Mouse (Mus musculus) right cerebral cortex, postnatal 4 days (tissue): ENCODE measurements around the gene Cep83.

ENCODE experiments used
- DNase-seq: peaks from one replicate; pipeline ENCODE4 v3.0.0-alpha.2; 2022

Cep83 gene

DNA sequence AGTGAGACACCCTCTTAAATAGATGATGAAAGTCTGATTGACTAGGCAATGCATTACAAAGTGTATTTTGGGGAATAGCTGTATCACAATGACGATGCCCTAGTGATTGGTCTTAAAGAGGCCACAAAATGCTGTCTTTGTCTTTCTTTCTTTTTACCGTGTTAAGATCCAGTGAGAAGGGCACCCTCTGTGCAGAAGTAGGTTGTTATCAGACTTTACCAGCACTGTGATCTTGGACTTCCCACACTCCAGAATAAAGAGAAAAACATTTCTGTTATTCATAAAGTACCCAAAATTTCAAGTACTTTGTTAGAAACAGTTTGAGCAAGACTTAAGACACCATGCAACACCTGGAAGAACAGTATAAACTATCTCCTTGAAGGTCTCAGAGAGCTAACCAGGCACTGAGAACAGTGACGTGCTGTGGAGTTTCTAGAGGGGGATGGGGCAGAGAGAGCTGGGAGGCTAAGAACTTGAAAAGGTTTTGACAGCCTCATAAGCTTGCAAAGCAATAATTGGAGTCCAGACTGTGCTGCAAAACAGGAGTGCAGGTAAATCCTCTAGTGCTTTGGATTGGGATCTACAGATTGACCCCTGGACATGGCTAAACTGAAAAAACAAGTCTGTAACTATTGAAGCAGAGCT, 92.3 kb downstream of the Cep83 start:
- DNase-seq, result no peak

DNA sequence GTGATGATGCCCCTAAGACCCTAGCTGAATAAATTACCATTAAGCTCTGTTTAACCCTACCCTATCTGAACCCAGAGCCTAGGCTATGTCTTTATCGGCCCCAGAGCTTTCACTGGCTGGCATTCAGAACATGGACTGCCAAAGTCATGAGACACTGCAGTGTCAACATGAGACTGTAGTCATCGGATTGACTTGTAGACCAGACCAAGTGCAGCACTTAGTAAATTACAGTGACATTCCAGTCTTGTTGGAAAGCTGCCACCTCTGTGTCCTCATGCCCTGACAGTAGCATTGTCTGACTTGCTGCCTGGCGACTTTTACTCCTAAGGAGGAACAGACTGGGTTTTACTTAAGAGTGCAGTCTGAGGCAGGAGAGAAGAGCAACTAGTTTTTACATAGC, 100.8 kb downstream of the Cep83 start:
- no peak for DNase-seq

DNA sequence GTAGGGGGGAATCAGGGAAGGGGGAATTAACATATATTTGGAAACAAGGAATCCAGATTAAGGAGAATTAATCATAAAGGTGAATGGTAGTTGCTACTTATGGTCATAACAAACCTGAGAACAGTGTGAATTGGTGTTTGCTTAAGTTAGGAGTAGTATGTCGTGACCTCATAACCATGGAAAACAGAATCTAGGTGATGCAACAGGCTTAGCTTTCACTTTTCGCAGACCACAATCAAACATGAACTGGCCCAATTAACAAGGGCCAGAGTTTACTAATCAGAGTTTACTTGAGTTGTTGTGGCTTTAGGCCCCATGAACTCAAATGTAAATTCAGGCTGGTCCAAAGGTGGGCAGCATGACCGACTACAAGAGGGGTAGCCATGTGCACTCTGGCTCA, 105.5 kb downstream of the Cep83 start:
- DNase-seq, result no peak

- no peak for DNase-seq
Observed at GRCm38 (mm10) chr10:94794666-94795244, 106.3 kb downstream of the Cep83 start.

DNA sequence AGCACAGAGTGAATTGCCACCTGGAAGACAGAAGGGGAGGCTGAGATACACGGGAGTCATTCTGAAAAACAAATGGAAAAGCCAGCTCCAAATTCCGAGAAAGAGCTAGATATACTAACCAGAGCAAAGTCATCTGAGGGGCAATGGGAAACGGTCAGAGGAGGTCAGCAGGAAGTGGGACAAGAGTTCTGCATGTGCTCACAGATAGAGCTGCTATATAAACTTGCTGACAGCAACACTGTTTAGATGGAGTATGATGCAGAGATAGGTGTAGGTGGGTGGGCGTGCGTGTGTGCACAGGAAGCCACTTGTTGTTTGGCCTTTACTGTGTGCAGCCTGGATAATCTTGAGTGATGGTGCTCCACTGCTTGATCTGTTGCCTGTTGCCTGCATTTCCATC, 109.7 kb downstream of the Cep83 start:
- no peak for DNase-seq

DNA sequence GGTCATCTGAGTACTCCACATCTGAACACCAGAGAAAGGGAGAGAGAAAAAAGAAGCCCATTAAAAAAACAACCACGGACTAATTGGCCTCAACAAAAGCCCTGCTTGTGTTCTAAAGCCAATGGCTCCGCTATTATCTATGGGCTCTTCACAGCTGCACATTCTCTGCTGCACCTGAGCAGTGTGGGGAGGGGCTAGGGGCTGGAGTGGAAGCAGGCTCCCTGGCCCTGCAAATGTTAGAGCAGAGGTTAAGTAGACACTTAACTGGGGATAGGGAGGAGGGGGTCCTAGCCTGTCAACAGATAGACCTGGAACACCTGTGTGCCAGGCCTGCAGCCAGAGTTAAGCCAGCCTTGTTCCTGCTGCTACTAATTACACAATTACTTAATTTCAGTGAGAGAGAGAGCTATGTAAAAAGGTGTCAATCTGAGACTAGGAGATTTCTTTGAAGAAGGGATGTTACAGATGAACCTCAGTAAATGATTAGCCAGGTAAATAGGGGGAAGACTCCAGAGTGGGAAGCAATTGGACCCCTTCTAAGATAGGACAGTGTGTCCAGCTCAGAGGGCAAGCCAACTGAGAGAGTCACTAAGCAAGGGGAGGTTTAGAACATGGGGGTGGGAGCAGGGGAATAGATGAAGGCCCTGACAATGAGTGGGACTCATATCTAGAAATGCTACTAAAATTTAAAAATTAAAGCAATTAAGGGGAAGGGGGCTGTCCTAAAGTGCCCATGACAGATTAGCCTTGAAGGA, 111.2 kb downstream of the Cep83 start:
- no peak for DNase-seq

GRCm38 (mm10) chr10:94800677-94801354, 112.4 kb downstream of the Cep83 start:
- no peak for DNase-seq

- DNase-seq, result no peak
Observed at GRCm38 (mm10) chr10:94804029-94804908, 115.8 kb downstream of the Cep83 start.

DNA sequence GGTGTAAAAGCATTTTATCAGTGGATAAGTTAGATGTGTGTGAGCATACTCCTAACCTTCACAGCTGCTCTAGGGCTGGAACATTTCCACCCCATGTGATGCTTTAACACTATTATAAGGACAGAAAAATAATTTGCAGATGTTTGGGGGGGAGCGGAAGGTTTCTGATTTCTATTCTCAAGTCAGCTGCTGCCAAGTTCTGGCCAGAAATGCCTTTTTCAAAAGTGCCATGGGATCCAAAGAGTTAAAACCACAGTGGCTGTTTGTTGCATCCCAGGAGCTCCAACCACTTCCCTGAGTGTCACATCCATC, 116.4 kb downstream of the Cep83 start:
- DNase-seq, result no peak

DNA sequence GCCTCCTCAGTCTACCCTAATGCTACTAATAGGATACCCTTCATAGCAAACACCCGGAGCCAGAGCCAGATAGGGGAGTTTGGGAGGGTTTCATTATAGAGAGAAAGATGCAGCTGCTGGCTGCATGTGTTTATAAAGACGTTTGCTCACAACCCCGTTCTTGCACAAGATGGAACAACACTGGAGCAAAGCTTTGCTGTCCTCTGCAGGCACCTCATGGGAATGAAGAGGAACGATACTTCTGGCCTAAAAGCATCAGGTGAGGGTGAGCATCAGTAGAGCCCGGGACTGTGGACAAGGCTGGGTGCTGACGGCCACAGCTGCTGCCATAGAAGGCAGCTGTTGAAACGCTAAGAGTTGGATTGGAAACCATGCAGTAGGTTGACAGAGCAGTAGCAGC, 118.9 kb downstream of the Cep83 start:
- no peak for DNase-seq

DNA sequence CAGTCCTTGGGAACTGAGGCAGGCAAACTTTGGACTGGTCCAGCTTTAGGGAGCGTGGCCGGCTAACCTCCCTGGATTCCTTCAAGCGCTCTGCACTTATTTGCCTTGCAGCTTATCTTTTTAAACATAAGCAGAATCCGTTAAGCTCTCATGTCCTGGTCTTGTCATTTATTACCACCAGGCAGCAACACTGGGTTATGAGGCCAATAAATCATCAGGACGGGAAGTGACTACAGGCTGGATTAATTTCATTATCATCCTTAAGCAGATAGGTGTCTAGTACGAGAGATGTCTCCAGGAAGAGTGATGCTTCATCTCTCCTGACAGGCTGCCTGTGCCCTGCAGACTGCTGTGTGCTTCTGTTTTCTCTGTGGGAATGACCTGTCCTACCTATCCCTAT, 119.8 kb downstream of the Cep83 start:
- DNase-seq, result no peak

- DNase-seq, result no peak
Observed at GRCm38 (mm10) chr10:94809946-94810472, 121.6 kb downstream of the Cep83 start.

GRCm38 (mm10) chr10:94811907-94812851, 123.7 kb downstream of the Cep83 start:
- DNase-seq, result no peak

- no peak for DNase-seq
Observed at GRCm38 (mm10) chr10:94818127-94818526, 129.7 kb downstream of the Cep83 start.

- DNase-seq, result no peak
Observed at GRCm38 (mm10) chr10:94818781-94819665, 130.6 kb downstream of the Cep83 start.

- no peak for DNase-seq
Observed at GRCm38 (mm10) chr10:94823971-94824760, 135.7 kb downstream of the Cep83 start.

DNA sequence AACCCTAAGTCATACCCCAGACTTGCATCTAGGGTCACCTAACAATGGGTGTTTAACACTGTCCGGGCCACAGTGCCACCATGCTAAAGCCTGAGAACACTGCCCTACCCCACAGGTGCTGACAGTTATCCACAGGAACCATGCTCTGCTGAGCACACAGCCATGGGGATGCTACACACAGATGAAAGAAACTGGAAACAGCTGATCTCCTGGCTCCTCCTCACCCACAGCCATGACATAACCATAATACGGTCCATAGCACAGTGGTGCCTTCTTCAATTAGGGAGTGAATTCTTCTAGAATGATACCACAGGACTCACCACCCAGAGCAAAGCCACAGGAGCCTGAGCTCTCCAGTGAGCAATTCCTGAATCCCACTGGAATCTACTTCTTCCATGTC, 137.5 kb downstream of the Cep83 start:
- no peak for DNase-seq

- DNase-seq, result no peak
Observed at GRCm38 (mm10) chr10:94826436-94826835, 138.0 kb downstream of the Cep83 start.

GRCm38 (mm10) chr10:94827325-94827724, 138.9 kb downstream of the Cep83 start:
- DNase-seq, result no peak
